Mouse (Mus musculus) gastrocnemius, postnatal 14 days (tissue): Measurements from ENCODE around the gene Inafm2. TPM values are rescaled to one million over a fixed set of nuclear protein-coding genes. Genes with fewer than 3 reads are reported as not detected.

Experiments used
- DNase-seq: peaks from one replicate; pipeline ENCODE4 v3.0.0; 2021; ENCODE audit warnings: mixed read lengths
- intact Hi-C: fragments of 180-260 bp; cut with DNase I; formaldehyde crosslinking; loops from one replicate; pipeline ENCODE4 v1.15.1; 2025; ENCODE audit warnings: low total_unique reads
- long read RNA-seq, 2 experiments: library from polyadenylated mRNA; stranded (forward); transcript quantifications; one replicate each; pipeline ENCODE4 v2.0.0; 2021
- total RNA-seq, 2 experiments: library from RNA; stranded (reverse); gene quantifications; 2 replicates each; pipeline ENCODE4 v1.2.3; 2021

The Inafm2 gene
- total RNA-seq, result 1 to 10 TPM; 5.3 TPM
- long read RNA-seq, experiment 1, partial matches to known transcripts, result 0 of 4 reads
- long read RNA-seq, experiment 1, other reads (novel, unspliced or antisense), result 0 of 4 reads
- long read RNA-seq, experiment 2, transcript Inafm2-201 (1 exons, 3,053 nt), result major isoform, 6 of 6 reads
- long read RNA-seq, experiment 2, partial matches to known transcripts, result 0 of 6 reads
- long read RNA-seq, experiment 2, other reads (novel, unspliced or antisense), result 0 of 6 reads

DNA sequence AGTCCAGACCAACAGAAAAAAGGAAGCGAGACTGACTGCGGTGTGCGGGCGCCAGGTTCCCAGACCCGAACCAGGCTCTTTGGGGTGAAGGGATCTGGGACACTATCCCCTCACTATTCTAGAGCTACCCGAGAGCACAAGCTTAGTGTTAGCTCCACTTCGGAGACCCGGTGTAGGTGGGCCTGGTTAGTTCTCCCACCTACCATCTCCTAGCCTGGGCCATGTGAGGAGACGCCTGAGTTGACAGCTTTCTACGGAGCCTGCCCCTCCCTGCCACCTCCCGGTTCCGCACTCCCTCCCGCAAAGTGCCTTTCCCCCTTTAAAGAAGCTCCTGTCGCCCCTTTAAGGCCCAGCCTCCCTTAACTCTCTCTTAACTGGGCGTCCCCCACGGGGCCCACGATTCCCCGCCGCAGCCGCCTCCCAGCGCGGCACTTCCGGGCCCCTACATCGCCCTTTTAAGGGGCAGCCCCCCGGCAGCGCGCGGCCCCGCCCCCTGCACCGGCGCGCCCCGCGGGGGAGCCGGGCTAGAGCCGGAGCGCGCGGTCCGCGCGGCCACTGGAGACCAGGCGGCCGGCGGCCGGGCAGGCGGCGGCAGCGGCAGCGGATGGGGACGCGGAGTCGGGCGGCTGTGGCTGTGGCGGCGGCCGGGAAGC is at the start of gene Inafm2:
Gene Inafm2, plus strand, starts transcription at position 527 of the 653 bp plus-strand sequence.
- intact Hi-C loops, result no loop called here
- DNase-seq, result peak; percentile 91

DNA sequence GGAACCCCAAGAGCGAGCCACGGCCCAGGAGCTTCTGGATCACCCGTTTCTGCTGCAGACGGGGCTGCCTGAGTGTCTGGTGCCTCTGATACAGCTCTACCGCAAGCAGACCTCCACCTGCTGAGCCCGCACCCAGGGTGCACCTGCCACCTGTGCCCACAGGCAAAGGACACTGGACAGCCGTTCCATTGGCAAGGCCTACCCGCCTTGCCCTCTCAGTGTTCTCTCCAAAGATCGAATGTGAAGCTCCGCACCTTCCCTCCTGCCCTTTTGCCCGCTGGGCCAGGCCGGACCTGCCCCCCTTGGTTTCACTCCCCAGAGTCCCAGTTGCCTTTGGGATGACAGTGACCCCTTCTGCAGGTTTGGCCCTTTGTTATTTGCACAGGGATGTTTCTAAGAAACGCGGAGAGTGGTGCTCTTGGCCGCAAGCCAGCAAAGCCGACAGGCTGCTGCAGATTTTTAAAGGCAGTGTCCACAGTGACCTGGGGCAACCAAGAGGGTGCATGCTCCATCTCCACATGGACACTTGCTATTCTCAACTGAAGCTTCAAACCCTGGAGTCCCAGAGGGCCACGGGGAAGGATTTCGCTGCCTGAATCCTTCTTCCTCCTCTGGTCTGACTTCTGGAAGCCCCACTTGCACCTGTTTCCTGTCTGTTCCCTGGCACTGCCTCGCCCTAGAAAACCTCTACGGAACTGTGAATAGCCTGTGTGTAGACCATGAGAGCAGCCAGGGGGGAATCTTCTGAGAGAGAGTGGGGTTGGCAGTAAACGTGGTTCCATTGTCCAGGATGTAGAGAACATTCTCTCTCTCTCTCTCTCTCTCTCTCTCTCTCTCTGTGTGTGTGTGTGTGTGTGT is 48.9 kb upstream of the Inafm2 start:
- DNase-seq, result no peak
- intact Hi-C loops, result no loop called here

DNA sequence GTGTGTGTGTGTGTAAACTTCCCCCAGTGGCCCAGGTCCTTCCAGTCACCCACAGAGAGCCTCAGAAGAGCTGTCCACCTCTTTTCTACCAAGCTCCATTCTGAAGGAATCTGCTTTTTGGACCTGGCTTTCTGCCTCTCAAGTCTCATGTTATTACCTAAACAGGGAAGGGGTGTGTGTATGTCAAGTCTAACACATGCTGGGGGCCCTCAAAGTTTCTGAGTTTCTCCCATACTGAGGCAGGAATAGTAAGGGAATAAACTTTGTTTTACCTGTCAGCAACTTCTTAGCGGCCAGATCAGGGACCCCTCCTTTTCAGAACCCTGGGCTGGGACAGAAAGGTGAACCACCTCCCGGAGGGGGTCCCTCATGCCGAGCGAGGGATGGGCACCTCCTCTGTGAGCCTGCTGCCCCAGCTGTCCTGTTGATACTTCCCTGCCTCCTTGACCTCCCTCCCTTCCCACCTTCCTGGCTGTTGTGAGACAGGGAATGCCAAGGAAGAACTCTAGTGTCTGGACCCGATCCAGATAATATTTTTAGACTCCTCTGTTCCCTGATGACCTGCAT is 48.2 kb upstream of the Inafm2 start:
- no peak for DNase-seq
- intact Hi-C loops, result no loop called here

DNA sequence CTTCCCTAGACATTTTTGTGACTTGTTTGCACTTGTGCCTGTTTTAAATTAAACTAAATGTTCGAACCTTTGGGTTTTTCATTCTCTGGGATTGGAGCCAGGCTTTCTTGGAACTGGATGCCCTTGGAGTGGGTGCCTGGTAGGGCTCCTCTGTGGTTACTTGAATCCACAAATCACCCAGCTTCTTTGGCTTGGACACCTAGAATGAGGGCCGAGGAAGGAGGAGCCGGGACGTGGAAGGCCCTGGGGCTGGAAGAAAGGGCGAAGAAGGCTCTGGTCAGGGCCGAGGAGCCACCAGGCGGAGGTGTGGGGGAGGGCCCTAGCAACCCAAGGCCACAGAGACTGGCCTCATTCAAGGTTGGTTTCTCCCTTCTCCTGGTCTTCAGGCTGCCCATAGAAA is 47.6 kb upstream of the Inafm2 start:
- intact Hi-C loops, result no loop called here
- no peak for DNase-seq

DNA sequence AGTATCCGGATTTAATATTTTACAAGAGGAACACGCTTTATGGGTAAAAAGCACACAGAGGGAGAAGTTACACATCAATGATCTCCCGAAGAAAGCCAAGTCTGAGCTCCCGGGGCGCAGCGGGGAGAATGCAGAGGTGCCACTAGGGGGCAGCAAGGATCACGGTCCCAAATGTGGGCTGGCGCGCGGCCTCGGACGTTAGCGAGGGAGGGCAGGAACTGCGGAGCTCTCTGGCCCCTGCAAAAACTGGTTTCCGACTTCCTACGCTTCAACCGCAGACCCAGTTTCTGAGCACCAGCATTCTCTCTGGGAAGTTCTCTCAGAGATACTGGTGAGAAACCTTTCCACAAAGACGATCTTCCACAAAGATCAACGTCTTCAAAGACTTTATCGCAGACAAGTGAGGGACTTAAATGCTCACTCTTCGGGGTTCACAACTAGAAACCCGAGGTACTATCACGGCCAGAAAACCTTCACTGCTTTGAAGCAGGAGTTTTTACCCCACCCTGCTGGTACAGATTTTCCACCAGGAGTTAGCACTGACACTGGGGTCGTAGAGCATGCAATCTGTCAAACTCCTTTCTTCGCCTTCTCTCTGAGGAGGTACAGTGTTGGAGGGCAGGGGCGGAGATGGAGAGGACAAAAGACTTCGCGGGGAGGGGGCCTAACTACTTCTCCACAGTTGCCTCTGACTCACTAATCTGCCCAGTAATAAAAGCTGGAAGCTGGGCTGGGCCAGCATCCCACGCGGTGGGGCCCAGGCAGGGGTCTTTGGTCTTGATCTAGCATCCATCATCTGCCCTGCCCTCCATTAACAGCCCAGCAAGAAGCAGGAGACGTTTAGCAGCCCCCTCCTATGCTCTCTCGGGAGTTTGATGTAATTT is 45.1 kb upstream of the Inafm2 start:
- intact Hi-C loops, result loop anchor here (10.0 kb wide), 1 partner anchor 84 kb away; no protein-coding TSS in a partner anchor
- DNase-seq, result peak; percentile 87

DNA sequence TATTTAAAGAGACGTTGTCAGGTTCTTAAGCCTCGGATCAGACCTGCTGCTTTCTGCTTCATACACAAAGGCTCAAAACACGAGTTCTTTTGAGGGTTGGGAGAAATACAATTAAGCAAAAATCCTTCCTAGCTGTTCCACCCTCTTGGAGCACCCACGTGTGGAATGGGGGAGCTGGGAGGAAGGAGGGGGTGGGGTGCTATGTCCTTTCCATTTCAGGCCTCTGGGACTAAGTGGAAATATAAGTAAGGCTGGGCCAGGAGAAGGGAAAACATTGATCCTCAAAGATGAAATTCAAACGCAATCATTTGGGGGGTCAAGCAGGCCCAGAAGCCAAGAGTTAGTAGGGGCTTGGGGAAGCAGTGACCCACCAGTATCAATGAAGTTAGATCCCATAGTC is 44.4 kb upstream of the Inafm2 start:
- no peak for DNase-seq
- intact Hi-C loops, result loop anchor here (10.0 kb wide), 1 partner anchor 84 kb away; no protein-coding TSS in a partner anchor

DNA sequence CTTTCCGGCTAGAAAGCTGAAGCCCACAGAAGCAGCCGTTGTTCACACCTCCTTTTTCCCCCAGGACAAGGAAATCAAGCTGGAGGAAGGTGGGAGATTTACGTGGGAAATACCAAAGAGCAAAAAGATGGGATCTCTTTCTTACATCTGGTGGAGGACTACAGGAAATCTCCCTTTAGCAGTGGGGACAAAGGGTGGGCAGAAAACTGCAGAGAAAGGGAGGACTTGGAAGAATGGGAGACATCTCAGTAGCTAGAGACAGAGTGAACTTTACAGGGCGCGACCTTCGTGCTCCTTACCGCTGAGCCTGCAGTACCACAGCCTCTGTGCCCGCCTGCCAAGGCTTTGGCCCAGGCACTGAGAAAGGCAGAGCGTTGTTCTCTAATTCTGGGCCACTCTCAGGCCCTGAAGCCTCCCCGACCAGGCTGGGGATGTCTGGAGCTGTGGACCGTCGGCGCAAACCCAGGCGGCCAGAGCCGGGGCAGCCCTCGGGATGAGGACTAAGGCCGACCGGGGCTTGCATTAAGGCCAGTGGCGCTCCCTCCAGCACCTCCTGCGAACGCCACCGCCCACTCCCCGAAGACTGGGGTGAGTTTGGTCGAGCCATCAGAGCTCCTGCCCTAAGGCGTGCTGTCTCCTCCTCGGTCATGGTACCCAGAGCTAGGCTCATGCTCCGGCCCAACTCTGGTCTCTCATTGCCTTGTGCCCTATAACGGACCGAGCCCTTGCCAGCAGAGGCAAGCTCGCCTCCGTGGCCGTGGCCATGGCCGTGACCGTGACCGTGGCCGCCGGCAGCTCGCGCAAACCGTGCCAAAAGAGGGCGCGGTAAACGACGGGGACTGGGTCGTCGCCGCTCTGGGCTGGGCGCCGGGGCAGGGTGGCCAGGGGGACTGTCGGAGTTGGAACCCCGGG is 43.3 kb upstream of the Inafm2 start:
- intact Hi-C loops, result loop anchor here (10.0 kb wide), 1 partner anchor 83 kb away; no protein-coding TSS in a partner anchor
- DNase-seq, result no peak

DNA sequence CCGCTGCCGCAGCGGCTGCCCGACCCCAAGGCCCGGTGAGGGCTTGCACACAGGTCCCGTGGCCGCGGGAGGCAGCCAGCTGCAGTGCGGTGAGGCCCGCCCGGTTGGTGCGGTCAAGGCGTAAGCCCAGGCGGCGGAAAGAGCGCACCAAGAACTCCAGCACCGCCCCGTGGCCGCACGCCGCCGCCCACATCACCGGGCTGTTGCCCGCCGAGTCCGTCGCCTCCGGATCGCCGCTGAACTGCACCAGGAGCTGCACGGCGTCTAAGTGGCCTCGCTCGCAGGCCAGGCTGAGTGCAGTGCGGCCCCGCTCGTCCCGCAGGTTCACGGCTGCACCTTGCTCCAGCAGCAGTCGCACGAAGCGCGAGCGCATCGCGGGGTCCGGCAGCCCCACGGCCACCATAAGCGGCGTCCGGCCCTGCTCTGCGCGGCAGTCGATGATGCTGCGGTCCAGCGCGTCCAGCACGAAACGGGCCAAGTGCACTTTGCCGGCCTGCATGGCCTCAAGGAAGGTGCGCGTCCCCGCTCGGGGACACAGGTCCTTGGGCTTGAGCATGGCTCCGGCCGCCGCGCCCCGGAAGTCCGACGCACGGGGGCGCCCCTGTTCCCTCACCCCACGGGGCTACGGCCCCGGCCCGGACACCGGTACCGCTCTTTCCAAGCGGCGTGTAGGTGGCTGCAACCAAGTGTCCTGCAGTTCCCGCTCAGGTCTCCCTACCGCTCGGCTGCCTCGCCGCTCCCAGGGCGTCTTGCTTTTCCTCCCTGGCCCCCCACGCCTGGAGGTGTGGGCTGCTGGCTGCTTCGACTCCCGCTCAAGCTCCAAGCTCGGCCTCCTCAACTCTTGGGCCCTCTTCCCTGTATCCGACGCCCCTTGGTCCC is 42.4 kb upstream of the Inafm2 start:
- peak; percentile 48 for DNase-seq
- intact Hi-C loops, result loop anchor here (10.0 kb wide), 1 partner anchor 82 kb away; no protein-coding TSS in a partner anchor

DNA sequence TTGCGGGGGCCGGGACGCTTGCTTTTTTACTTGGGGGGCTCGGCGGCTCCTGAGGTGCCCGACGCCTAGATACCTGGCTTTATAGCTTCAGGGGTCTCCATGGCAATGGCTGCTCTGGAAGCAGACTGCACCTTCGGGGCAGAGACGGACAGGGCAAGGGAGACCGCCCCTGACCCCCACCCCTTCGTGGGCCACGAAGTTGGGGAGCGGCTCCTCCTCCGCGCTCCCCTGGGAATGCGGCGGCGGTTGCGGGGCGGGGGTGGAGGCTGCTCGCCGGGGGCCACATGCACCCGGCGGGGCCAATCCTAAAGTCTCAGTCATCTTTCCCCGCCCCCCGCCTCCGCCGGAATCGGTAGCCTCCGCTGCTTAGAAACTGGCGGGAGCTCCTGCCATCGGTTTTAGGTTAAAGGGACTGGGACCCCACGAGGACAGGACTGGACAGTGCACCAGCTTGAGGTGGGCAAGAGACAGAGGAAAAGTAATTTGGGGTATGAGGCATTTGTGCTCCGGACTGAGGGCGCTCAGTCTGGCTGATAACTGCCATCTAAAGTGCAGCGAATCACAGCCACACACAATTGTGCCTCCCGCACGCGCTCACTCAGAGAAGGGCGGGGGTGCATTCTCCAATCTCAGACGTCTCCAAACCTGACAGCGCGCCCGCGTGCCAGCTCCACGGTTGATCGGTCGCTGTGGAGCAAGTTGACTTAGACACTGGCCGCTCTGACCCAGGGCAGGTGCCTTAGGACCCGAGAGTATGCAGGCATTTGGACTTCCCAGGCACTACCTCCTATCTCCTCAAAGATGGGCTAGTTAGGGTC is 41.4 kb upstream of the Inafm2 start, which contains the start of gene Ankrd63:
Gene Ankrd63, minus strand, starts transcription at position 51 of the 818 bp plus-strand sequence.
- no peak for DNase-seq
- intact Hi-C loops, result loop anchor here (10.0 kb wide), 1 partner anchor 81 kb away; no protein-coding TSS in a partner anchor

DNA sequence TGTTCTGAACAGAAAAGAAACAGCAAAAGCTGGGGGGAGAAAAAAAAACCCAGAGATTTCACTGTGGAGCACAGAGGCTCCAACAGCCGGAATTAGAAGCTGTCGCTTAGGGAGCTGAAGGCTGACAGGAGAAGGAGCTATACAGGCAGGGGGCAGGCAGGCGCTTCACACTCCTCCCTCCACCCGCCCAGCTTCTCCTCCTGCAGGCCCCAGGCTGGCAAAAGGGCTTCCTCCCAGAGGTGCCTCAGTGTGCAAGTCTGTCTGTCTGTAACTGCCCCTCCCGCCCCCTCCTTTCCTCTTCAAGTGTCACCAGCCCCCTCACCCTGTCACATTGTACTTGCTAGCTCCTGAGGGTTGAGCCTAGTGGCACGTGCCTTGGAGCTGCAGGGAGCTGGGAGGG is 39.1 kb upstream of the Inafm2 start:
- intact Hi-C loops, result loop anchor here (10.0 kb wide), 1 partner anchor 78 kb away; no protein-coding TSS in a partner anchor
- DNase-seq, result no peak

DNA sequence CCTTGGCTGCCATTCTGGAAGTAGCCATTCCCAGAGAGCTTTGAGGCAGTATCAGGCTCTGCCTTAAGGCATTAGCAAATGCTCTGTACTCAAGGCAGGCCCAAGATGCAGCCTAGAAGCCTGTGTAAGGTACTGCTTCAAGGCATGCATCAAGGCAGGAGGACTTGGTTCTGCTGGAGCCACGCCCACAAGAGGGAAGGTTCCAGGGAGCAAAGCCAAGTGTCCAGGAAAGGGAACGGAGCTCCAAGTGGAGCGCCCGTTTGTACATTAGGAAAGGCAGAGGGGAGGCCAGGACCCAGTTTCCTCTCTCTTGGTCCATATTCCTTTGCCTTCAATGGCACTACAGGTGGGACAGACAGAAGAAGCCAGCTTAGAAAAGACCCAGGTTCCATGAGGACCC is 37.1 kb upstream of the Inafm2 start:
- intact Hi-C loops, result loop anchor here (10.0 kb wide), 1 partner anchor 76 kb away; no protein-coding TSS in a partner anchor
- no peak for DNase-seq

DNA sequence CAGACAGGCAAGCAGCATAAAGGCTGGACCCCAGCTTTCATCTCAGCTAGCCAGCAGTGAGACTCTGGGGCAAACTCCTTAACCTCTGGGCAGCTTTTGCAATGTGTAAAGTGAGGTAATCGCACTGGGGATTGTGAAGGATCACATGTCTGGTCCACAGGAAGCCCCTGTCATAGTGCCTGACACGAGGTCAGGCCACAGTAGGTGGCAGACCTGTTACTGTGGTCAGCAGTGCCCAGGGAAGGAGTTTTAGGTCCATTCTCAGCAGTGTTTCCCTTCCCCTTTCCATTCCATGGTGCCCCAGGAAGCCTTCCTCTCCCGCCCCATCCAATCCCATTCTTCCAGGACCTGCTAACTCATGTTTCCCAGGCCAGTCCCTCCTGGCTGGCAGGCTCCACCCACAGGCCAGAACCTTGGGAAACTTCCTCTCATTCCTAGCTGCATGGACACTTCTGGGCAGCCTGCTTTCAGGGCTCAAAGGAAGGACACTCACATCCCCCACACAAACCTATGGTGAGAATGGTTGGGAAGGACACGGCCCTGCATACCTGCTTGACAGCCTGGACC is 35.8 kb upstream of the Inafm2 start:
- intact Hi-C loops, result loop anchor here (10.0 kb wide), 1 partner anchor 75 kb away; no protein-coding TSS in a partner anchor
- no peak for DNase-seq

DNA sequence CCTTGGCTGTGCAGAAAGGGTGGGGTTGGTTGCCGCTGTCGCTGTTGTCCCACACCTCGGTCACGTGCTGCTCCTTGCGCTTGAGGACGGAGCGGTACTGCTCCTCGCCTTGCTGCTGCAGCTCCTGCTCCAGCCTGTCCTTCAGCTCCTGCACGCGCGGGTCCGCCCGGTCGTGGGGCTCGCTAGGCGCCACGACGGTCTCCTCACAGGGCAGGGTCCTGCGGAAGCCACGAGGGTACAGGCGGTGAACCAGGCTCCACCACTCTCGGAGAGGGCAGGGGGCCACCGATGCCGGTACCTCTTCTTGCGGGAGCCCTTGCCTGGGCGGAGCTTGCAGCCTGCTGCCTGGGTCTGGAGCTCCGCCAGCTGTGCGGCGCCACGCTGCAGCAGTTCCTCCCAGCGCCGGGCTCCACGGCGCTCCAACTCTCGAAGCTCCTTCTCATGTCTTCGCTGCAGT is 34.5 kb upstream of the Inafm2 start:
- intact Hi-C loops, result no loop called here

DNA sequence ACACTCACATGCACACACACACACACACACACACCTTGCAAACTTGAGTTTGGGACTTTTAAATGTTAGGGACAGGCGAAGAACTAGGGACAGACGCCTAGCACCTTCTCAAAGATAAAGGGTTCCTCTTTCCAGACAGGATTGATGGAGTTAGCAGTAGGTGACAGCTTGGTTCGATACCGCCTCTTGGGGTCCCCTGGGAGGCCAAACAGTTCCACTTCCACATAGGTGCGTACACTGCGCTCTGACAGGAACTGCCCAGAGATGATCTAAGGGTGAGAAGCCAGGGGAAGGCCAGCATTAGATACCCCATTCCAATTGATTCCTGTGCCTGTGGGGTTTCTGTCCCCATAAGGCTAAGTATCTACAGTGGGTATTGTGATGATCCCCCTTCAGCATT is 31.9 kb upstream of the Inafm2 start:
- DNase-seq, result no peak
- intact Hi-C loops, result no loop called here

More for the DNA sequence above, 34.5 kb upstream of the Inafm2 start:
- peak; percentile 56 for DNase-seq

DNA sequence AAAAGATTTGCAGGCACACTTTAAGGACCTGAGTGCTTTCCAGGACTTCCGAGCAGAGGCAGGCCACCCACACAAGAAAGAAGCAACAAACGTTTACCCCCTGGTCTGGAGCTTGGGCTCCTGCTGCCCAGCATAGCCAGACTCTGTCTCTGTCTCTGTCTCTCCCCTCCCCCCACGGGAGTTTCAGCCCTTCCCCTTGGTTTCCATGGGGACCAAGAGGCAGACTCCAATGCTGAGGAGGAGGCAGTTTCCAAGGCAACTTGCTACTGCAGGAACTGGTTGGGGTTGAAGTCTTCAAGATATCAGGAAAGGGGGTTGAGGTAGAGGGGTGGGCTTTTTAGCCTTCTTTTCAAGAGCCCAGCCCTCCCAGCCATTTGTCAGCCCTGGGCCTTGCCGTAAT is 31.3 kb upstream of the Inafm2 start:
- intact Hi-C loops, result no loop called here
- no peak for DNase-seq
